Mouse (Mus musculus) right cerebral cortex, adult 2 months (tissue): ENCODE results near the gene Naa15.
A peak's percentile ranks its signal among the peaks of the same experiment; 100 is the strongest.
"Not testable (repeated sequence)": the region's sequence is repeated elsewhere in the genome, so short reads cannot be mapped to it uniquely, and the experiment has no call there.

Source experiments
- DNase-seq, 2 experiments: peaks; one replicate each; pipeline ENCODE4 v3.0.0; 2021 to 2022; ENCODE audit warnings: low spot score in 2 of 2

Naa15 gene

GRCm38 (mm10) chr3:51415098-51416072, at the start of gene Naa15:
Gene Naa15 (plus strand): TSS chr3:51415148.
- peak; percentile 95 to 97 for DNase-seq

DNA sequence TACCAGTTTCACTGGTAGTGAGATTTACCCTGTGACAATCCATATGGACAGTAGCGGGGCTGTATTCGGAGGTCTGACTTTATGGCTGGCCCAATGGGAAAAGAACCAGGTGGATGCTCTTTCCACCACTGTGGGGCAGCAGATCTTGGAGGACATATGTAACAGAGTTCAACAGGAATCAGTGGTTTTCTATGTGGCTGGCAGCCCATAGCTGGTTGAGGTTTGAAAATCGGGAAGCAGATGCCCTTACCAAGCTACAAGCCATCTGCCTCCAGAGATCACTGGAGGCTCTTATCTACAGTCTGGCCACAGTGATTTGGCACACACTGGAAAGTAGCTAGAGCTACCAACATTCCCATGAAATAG, 49.4 kb upstream of the Naa15 start:
- DNase-seq = no peak

DNA sequence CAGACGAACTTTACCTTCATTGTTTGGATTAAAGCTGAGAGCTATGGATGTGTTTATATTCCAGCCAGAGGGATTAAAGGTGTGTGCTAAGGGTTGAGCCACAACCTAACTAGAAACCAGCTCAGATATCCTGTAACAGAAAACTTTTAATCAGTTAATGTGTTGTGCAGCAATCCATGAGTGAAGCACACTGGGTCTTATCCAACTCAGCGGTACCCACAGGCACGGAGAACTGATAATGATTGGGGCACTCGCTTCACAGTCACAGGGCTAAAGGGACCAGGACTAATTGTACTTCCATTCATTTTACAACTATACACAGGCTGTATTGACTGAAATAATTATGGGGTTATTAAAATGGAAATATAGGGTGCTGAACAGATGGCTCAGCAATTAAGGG, 48.0 kb upstream of the Naa15 start:
- DNase-seq = no peak

DNA sequence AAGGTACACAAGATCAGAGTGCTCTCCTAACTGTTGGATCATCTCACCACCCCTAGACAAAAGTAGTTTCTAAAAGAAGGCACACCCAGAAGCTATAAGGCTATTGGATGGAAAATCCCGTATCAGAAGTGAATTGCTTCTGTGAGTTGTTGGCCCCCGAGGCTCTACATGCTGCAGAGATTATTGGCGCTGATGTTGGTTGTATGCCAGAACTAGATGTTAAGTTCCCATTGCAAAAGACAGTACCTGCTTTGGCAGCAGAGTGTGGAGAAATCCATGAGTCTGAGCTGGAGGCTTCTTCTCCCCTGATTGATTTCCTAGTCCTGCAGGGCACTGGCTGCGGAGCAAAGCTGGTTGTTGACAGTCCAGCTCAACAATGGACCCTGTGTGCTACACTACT, 46.9 kb upstream of the Naa15 start:
- DNase-seq = no peak

GRCm38 (mm10) chr3:51371826-51372225, 43.1 kb upstream of the Naa15 start:
- no peak for DNase-seq

GRCm38 (mm10) chr3:51372883-51373282, 42.1 kb upstream of the Naa15 start:
- no peak for DNase-seq

DNA sequence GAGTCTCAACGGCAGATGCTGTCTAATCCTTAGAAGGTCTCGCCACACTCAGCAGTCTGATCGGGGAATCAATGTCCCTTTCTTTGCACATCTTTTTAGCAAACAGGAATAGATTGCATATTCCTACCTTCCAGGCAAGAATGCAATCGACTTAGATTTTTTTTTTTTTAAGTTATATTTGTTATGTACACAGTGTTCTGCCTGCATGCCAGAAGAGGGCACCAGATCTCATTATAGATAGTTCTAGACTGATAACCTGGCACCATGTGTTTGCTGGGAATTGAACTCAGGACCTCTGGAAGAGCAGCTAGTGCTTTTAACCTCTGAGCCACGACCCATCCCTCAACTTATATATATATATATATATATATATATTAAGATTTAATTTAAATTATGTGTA, 41.4 kb upstream of the Naa15 start:
- DNase-seq = no peak

- peak in 1 of 2 experiments; percentile 20 for DNase-seq
These were observed 39.4 kb upstream of the Naa15 start for GRCm38 (mm10) chr3:51375307-51376265.

DNA sequence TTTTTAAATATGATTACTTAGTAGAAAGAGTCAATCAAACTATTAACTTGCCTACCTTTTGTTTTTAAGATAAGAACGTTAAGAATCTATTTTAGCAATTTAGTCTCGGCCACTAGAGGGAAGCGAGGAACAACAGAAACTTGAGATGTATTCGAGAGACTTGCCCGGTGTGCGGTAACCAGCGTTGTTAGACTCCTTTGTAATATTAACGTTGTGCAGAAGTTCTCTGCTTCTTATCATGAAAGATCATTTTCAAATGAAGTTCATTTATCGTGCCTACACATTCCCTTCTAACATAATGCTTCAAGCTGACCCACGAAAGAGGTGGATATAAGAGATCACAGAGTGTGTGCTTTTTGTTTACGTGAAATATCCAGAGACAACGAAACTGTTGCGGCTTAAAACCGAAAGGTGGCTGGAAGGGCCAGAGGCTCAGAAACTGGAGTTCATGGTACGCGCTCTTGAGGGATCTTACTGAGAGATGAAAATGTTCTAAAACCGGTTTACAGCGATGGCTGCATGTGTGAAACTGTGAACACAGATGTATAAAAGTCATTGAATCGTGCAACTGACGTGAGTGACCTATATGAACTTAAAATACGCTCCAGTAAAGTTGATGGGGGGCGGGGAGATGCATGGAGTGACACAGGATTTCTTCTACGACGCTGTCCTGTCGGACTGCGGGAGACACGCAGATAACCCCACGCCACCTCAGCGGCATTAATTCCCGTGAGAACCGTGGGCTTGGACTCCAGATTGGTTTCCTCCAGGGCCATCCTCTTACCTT, 36.9 kb upstream of the Naa15 start:
- DNase-seq = no peak

DNA sequence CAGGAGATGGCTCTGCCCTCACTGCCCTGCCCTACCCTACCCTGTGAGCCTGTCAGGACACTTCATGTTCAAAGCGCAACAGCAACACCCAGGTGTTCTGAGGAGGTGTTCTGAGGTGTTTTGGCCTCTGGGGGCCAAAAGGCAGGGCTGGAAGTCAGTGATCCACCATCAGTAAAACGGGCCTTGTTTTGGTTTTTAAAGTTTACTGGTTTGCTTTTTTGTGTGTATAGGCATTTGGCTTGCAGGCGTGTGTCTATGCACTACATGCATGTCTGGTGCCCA, 36.3 kb upstream of the Naa15 start:
- no peak for DNase-seq

DNA sequence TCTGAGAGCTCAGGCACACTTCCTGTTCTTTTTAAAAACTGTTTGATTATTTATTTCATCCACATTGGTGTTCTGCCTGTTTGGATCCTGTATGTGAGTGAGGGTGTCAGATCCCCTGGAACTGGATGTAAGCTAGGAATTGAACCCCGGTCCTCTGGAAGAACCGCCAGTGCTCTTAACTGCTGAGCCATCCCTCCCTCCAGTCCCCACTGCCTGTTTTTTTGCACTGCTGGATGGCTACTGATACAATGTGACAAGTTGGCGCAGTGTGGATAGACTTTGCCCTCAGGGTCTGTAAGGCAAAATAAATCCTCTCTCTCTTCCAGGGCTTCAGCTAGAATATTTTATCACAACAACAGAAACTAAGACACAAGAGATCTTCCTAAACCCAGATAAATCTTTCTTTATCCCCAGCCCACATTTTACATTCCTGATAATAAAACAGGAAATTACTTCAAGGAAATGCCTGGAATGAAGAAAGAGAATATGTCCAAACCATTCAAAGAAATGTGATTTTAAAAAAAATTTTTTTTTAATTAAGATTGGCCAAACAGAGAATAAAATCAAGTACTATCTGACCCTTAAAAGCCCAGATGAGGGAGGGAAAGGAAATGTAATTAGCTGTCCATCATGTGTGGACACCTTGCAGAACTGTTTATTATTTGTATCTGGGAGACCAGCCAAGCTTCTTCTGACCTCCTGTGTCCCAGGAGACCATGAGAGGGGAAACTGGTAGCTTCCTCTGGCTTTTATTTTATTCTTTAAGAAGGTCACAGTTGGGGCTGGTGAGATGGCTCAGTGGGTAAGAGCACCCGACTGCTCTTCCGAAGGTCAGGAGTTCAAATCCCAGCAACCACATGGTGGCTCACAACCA, 34.9 kb upstream of the Naa15 start:
- DNase-seq = no peak

DNA sequence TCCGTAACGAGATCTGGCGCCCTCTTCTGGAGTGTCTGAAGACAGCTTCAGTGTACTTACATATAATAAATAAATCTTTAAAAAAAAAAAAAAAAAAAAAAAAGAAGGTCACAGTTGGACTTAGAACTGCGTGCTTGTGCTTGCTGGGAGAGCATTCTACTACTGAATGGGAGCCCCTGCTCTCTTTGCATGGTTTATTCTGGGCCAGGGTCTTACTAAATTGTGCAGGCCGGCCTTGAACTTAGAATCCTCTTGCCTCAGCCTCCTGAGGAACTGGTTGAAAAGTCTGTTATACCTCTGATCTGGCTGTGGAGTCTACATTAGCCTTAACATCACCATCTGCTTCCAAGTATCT, 34.3 kb upstream of the Naa15 start:
- no peak for DNase-seq

- no peak for DNase-seq
These were observed 31.5 kb upstream of the Naa15 start for GRCm38 (mm10) chr3:51383409-51383808.

DNA sequence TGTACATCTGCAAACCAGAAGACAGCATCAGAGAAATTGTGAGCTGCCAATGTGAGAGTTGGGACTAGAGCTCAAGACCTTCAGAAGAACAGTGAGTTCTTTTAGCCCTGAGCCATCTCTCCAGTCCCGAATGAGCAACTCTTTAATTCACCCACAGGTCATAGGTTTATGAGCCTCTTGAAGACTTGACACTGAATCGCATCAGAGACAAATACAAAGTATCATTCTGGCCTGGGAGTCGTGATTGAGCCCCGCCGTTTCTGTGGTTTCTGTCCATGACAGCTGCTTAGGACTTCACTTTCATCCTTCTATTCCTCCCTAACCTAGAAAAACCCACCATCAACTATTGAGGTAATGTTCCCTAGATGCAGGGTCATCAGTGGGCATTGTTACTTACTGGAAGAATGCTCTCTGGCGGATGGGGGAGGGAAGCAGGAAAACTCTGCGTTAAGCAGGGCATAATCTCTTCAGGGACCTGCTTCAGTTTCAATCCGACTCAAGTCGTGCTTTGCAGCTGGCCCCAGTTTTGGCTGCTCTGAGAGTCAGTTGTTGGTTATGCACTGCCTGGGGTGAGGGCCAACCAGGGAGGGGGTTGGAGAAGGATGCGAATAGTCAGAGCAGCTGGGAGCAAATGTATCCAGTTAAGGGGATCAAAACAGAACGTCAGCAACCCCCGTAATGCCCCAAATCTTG, 28.4 kb upstream of the Naa15 start:
- DNase-seq = no peak

GRCm38 (mm10) chr3:51387134-51387451, 27.9 kb upstream of the Naa15 start:
- no peak for DNase-seq

DNA sequence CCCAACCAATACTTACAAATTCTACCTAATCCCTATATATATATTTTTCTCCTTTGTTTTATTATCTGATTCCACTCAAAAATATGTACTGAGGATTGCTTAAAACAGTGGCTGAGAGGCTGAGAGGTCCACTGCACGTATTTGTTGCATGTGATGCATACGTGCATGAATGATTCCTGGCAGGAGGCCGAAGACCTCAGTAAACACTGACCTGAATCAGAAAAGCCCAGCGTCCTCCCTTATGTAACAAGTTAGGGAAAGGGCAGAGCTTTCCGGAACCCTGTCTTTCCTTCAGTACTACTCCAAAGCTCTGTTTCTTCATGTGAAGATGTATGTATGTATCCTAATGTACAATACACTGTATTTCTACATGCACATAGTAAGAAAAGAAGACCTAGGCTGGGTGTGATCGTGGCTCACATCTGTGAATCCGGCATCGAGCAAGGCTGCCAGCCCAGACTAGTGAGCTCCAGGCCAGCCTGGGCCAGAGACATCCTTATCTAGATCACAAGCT, 27.0 kb upstream of the Naa15 start:
- no peak for DNase-seq

DNA sequence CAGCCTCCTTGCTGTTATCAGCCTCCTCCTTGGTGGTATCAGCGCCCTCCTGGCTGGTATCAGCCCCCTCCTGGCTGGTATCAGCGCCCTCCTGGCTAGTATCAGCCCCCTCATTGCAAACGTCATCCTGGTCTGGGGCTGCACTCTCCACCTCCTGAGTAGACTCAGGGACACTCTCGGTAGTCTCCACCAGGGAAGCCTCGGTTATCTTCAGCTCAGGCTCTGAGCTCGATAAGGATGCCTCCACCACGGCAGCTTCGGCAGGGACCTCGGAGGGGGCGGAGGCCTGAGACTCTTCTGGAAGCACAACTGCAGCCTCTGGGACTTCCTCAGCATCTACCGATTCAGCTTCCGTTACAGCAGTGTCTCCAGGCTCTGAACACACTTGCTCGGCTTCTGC, 26.0 kb upstream of the Naa15 start:
- DNase-seq = no peak

DNA sequence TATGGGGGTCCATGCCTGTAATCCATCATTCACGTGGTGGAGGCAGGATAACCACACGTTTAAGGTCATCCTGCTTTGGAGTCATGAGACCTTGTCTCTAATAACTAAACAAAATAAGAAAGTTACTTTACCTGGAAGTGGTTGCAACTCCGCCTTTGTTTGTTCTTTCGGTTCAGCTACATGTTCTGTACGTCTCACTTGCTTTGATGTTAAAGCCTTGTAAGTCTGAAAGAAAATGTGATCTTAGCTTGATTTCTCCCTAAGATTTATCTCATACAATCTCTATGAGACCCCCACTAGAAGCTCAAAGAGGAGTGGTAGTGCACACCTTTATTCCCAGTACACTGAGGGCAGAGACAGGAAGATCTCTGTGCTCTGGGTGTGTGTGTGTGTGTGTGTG, 23.9 kb upstream of the Naa15 start:
- DNase-seq = no peak

GRCm38 (mm10) chr3:51391591-51391990, 23.4 kb upstream of the Naa15 start:
- no peak for DNase-seq

GRCm38 (mm10) chr3:51393018-51393417, 21.9 kb upstream of the Naa15 start:
- not testable (repeated sequence) for DNase-seq
